Mouse (Mus musculus) right cerebral cortex, postnatal 36 days (tissue): Measurements from ENCODE around the gene Scel.

Experiments
- DNase-seq, 2 experiments: peaks; one replicate each; pipeline ENCODE4 v3.0.0; 2022; ENCODE audit warnings: low spot score in 2 of 2, mixed read lengths in 1 of 2

Gene Scel

GRCm38 (mm10) chr14:103513473-103513811 lies 300 bp downstream of the Scel start:
- no peak for DNase-seq

- no peak for DNase-seq
Measured at GRCm38 (mm10) chr14:103515419-103515818, 2.3 kb downstream of the Scel start.

- no peak for DNase-seq
Measured at GRCm38 (mm10) chr14:103526286-103526685, 13.1 kb downstream of the Scel start.

- DNase-seq, result no peak
Measured at GRCm38 (mm10) chr14:103529733-103530367, 16.7 kb downstream of the Scel start.

- DNase-seq, result no peak
Measured at GRCm38 (mm10) chr14:103531722-103532341, 18.7 kb downstream of the Scel start.

GRCm38 (mm10) chr14:103535511-103536024 lies 22.4 kb downstream of the Scel start:
- no peak for DNase-seq

- DNase-seq, result no peak
Measured at GRCm38 (mm10) chr14:103536334-103536733, 23.2 kb downstream of the Scel start.

- no peak for DNase-seq
Measured at GRCm38 (mm10) chr14:103537355-103538056, 24.4 kb downstream of the Scel start.

- DNase-seq, result no peak
Measured at GRCm38 (mm10) chr14:103539796-103540195, 26.7 kb downstream of the Scel start.

- no peak for DNase-seq
Measured at GRCm38 (mm10) chr14:103541679-103542078, 28.5 kb downstream of the Scel start.

- no peak for DNase-seq
Measured at GRCm38 (mm10) chr14:103543304-103544079, 30.4 kb downstream of the Scel start.

- no peak for DNase-seq
Measured at GRCm38 (mm10) chr14:103545734-103546133, 32.6 kb downstream of the Scel start.

GRCm38 (mm10) chr14:103546246-103546645 lies 33.1 kb downstream of the Scel start:
- no peak for DNase-seq

GRCm38 (mm10) chr14:103548220-103548619 lies 35.1 kb downstream of the Scel start:
- no peak for DNase-seq

GRCm38 (mm10) chr14:103550480-103550879 lies 37.3 kb downstream of the Scel start:
- DNase-seq, result peak; percentile 67 to 75

GRCm38 (mm10) chr14:103550921-103551320 lies 37.8 kb downstream of the Scel start:
- no peak for DNase-seq

- DNase-seq, result no peak
Measured at GRCm38 (mm10) chr14:103551921-103552320, 38.8 kb downstream of the Scel start.

- no peak for DNase-seq
Measured at GRCm38 (mm10) chr14:103552379-103552778, 39.2 kb downstream of the Scel start.

- no peak for DNase-seq
Measured at GRCm38 (mm10) chr14:103556609-103557008, 43.5 kb downstream of the Scel start.

- DNase-seq, result no peak
Measured at GRCm38 (mm10) chr14:103561383-103562096, 48.4 kb downstream of the Scel start.

GRCm38 (mm10) chr14:103567957-103568356 lies 54.8 kb downstream of the Scel start:
- no peak for DNase-seq
